Mouse (Mus musculus) bone marrow, adult 2 months (tissue): ENCODE data around the gene Traf2.

ENCODE experiments used
- CTCF ChIP-seq: fragments of 200-500 bp; IDR thresholded peaks from 2 replicates; pipeline ENCODE4 v1.5.1; 2011; ENCODE audit warnings: low read length, control low read depth; ENCODE audit not compliant: control insufficient read depth, insufficient read depth
- POLR2A ChIP-seq: fragments of 200-500 bp; IDR thresholded peaks from 2 replicates; pipeline ENCODE4 v1.6.1; 2011; ENCODE audit warnings: low read depth, mild to moderate bottlenecking, control low read depth, low read length, borderline replicate concordance; ENCODE audit not compliant: control insufficient read depth

GRCm38 (mm10) chr2:25556296-25556695 lies 9.6 kb upstream of the Traf2 start:
- TF ChIP-seq POLR2A (no peak), CTCF (no peak)
